Mouse (Mus musculus) brain, embryonic 18.5 days (tissue): ENCODE results near the gene Zscan10.
"Not testable (repeated sequence)": the region's sequence is repeated elsewhere in the genome, so short reads cannot be mapped to it uniquely, and the experiment has no call there.

Experiments used
- DNase-seq: peaks from one replicate; pipeline ENCODE4 v3.0.0-alpha.2; 2012; ENCODE audit warnings: low read depth, low spot score

Gene Zscan10

GRCm38 (mm10) chr17:23587253-23587652 is 13.4 kb upstream of the Zscan10 start:
- no peak for DNase-seq

GRCm38 (mm10) chr17:23592208-23592925 is 8.3 kb upstream of the Zscan10 start:
- peak; percentile 89 for DNase-seq

- DNase-seq, result no peak
Observed at GRCm38 (mm10) chr17:23592926-23593300, 7.7 kb upstream of the Zscan10 start.

GRCm38 (mm10) chr17:23595139-23595538 is 5.5 kb upstream of the Zscan10 start:
- DNase-seq, result not testable (repeated sequence)

- DNase-seq, result peak; percentile 69
Observed at GRCm38 (mm10) chr17:23598582-23599552, 1.8 kb upstream of the Zscan10 start, which contains the start of gene Zfp13. Gene Zfp13, minus strand, starts transcription at chr17:23599487.

- no peak for DNase-seq
Observed at GRCm38 (mm10) chr17:23599605-23600063, 1.0 kb upstream of the Zscan10 start.

GRCm38 (mm10) chr17:23601836-23602585 is 1.4 kb downstream of the Zscan10 start:
- DNase-seq, result no peak

- no peak for DNase-seq
Observed at GRCm38 (mm10) chr17:23603077-23603476, 2.4 kb downstream of the Zscan10 start.

GRCm38 (mm10) chr17:23603542-23603941 is 2.9 kb downstream of the Zscan10 start:
- no peak for DNase-seq

GRCm38 (mm10) chr17:23604394-23604793 is 3.7 kb downstream of the Zscan10 start:
- DNase-seq, result no peak

- DNase-seq, result no peak
Observed at GRCm38 (mm10) chr17:23605220-23605619, 4.6 kb downstream of the Zscan10 start.

GRCm38 (mm10) chr17:23609612-23610011 is 9.0 kb downstream of the Zscan10 start:
- DNase-seq, result no peak

GRCm38 (mm10) chr17:23610361-23610800 is 9.7 kb downstream of the Zscan10 start:
- DNase-seq, result no peak

GRCm38 (mm10) chr17:23617087-23617486 is 16.4 kb downstream of the Zscan10 start:
- DNase-seq, result no peak

GRCm38 (mm10) chr17:23620351-23620750 is 19.7 kb downstream of the Zscan10 start:
- DNase-seq, result no peak

GRCm38 (mm10) chr17:23627813-23628212 is 27.2 kb downstream of the Zscan10 start:
- DNase-seq, result no peak

- DNase-seq, result no peak
Observed at GRCm38 (mm10) chr17:23630195-23631020, 29.8 kb downstream of the Zscan10 start.

- DNase-seq, result no peak
Observed at GRCm38 (mm10) chr17:23631241-23631640, 30.6 kb downstream of the Zscan10 start.

GRCm38 (mm10) chr17:23644613-23645495 is 44.2 kb downstream of the Zscan10 start, which contains the start of gene Mmp25:
Gene Mmp25, minus strand, starts transcription at chr17:23645277.
- no peak for DNase-seq

- no peak for DNase-seq
Observed at GRCm38 (mm10) chr17:23645894-23646293, 45.2 kb downstream of the Zscan10 start.
